Mouse (Mus musculus) gastrocnemius, postnatal 10 days (tissue): ENCODE results near the gene Pde1b. TPM values are rescaled to one million over a fixed set of nuclear protein-coding genes. Genes with fewer than 3 reads are reported as not detected.

ENCODE experiments used
- DNase-seq: peaks from one replicate; pipeline ENCODE4 v3.0.0; 2021; ENCODE audit warnings: mixed read lengths
- total RNA-seq, 2 experiments: library from RNA; stranded (reverse); gene quantifications; 2 replicates each; pipeline ENCODE4 v1.2.3; 2021

Gene Pde1b
- total RNA-seq, 2 experiments from 2014 or later = 1.2 to 2.2 TPM

DNA sequence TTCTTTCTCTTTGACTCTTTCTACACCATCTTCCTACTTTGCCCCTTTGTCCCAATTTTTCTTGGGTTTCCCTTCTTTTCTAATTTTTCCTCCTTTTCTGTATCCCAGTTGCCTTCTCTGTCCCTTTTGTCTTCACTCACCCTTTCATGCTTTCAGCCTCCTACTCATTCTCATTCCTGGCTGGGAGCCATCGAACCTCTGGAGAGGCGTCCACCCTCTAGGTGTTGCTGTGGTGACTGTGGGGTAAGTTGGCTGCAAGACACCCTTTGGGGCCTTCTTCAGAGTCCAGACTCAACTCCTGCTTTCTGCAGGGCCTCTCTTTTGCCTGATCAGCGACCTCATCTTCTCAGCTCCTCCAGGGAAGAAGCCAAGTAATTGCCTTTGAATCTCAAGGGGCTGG lies 6.5 kb downstream of the Pde1b start:
- DNase-seq = no peak

DNA sequence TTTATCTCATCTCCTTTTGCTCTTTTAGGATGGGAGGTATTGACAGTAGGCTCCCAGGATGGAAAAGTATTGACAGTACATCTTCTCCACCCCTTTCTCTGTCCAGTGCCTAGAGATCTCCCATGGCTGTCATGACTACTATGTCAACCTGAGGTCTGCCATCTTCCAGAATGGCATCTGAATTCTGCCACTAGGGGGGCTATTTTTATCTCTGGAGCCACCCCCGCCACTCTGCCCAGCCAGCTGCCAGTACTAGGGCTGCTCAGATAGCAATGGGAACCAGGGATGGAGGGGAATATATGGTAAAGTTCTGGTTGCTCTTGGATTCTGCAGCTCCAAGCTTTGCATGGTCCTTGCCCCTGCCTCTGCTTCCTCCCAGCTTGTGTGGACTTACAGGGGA lies 8.8 kb downstream of the Pde1b start:
- DNase-seq = no peak

DNA sequence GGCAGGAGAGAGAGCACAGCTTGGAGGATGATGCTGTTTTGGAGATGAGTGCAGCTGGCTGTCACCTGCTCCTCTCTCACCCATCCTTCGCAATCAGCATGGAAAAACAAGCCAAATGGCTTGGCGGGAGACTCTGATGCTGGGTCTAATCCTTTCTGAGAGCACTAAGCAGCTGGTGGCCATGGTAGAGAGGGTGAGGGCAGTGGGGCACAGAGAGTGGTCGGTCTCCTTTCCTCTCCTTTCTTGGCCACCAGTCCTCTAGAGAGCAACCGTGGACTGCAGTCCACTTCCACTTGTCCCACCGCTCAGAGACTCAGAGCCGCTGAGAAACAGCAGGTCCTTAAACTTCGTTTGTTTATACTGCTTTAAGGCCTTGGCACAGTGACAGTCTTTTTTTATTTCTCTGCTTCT lies 10.8 kb downstream of the Pde1b start:
- DNase-seq = no peak

DNA sequence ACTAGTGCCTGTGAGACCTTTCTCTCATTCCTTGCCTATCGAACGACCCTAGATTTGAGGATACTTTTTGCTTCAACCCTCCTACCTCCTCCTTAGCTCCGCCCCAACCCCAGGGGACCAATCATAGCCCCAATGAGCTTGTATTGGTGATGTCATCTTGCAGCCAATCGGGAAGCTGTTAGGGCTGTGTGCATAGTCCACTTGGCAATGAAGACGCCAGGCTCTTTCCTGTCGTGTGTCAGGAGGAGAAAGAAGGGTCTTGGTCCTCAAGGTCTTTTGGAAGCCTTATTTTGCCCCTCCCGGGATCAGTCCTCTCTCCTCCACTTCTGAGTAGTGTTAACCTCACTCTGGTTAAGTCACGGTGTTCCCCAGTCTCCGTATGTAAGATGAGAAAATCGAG lies 11.3 kb downstream of the Pde1b start:
- DNase-seq = peak; percentile 62

DNA sequence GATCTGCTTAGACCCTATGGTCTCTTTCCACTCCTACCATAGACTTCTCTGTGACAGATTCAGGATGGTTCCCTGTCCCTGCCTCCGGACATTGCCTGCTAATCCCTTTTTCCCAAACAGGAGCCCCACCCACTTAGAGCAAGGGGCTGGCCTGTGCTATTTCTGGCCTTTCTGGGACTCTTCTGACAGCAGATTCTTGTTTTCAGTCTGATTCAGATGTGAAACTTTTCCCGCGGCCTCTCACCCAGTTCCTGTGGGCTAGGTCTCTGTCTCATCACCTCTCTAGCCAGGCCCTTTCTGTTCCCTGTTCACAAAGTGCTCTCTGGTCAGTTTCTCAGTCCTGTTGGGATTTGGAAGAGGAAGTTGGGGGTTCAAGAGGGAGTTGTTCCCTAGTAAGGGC lies 12.1 kb downstream of the Pde1b start:
- DNase-seq = no peak

DNA sequence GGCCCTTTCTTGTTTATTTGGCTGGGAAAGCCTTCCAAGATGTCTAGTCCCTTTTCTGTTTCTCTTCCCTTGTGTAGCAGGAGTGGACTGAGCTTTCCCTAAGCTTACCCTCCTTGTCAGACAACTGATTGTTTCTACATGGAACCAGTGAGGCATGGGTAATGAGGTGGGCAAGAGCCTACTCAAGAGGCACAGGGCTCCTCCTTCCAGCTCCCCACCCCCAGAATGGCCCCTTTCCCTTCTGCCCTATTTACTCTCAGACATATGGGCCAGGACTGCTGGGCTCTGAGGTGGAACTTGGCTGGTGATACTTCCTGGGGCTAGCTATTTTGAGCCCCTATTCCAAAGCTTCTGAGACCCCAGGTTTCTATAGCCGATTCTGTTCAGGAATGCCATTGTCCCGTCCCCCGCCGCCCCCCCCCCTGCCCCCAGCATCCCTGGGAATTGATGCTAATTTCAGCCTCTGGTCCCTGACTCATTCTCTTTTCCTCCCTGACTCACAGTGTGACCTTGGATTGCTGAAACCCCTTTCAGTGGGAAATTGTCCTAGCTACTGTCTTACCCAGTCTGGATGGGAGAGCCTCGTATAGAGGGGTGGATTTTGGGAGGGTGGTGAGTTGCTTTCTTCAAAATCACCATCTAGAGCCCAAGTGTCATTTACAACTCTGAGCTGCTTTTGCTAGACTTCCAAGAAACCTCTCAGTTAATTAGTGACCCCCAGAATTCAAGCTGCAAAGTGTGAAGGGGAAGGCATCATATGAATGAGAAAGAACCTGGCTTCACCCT lies 16.0 kb downstream of the Pde1b start:
- DNase-seq = no peak

DNA sequence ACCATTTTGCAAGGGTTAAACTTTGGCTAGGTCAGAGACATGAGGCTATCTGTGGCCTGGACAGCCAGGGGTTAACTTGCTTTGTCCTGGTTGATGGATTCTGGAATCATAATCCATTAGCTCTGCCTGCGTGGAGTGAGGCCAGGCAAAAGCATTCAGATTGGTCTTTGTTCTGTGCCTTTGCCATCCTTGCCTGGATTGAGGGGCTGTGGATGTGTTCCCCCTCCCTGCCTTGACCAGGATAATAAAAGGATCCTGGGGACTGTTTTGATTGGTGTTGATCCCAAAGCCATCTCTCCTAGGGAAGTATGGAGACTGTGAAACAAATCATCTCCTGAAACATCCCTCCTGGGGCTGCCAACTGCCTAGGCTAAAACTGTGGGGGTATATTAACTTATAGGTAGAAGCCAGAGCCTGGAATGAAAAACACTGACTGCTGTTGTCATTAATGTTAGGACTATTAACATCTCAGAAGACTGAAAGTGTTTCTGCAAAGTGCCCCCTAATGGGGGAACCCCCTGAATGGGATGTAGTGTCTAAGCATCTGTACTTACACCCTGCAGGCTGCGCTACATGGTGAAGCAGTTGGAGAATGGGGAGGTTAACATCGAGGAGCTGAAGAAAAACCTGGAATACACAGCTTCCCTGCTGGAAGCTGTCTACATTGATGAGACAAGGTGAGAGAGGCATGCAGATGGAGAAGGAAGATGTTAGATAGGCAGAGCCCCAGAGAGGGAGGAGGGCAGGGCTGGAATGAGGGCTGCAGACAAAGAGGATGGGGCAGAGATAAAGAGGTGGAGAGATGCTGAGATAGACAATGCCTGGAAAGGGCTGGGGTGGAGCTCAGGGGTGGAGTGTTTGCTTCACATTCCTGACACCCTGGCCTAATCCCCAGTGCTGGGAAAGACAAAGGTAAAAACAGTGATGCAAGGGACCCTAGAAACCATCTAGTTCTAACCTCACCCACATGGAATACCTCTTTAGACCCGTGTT lies 16.8 kb downstream of the Pde1b start:
- DNase-seq = no peak

DNA sequence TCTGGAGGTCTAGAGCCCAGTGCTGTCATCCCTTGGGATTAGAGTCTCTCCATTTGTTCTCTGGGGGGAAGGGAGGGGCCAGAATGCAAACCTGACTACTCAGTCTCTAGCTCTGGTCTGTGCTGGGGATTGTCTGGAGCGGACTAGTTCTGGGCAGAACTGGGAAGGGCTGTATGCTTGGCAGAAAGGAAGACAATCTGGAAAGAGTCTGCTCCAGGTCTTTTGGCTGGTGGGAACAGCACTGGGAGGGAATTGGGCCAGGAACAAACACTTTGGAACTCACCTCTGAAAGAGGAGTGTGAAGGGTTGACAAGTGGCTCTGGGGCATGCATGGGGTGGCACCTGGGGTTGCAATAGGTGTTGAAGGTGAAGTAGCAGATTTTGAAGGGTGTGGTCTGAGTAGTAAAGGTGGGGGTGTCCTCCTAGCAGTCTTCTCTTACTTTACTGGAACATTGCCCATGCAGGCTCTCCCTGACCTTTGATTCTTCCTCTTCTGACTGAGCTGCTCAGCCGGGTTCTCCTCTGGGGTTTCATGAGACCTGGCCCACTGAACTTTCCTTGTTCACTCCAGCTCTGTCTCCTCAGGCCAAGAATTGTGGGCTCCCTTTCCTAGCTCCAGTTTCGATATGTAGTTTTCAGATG lies 19.7 kb downstream of the Pde1b start:
- DNase-seq = no peak

DNA sequence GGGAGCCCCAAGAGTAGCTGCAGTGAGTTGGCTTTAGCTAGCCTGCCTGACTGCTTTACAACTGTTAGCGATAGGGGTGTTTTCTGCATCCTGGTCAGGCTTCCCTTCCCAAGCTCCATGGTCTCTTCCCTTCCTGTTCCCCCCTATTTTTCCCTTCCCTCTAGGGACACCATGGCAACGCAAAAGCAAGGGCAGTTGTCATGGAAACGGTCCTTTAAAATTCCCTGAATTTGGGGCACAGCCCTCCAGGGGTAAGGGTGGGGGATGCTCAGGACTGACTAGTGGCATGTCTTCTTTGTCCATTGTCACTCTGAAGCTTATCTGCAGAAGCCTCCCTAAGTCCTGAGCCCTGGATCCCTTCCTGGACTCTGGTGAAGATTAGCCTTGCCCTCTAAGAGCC lies 20.3 kb downstream of the Pde1b start:
- no peak for DNase-seq

DNA sequence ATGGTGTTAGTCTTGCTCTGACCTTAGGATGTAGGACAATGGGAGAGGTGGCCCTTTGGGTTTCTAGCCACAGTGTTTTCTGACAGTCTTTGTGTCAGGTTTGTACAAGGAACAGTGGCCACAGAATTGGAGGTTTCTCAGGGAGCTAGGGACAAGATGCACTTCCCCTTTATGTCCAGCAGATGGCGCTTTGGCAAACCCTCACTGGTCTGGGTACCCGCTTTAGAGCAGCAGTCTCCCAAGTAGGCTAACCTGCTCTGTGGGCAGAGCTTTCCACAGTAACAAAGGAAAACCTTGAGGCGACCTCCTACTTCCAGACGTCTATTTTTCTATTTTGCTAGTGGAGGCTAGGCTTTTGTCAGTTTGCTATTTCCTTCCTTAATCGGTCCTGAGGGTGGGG lies 27.5 kb downstream of the Pde1b start:
- peak; percentile 26 for DNase-seq

DNA sequence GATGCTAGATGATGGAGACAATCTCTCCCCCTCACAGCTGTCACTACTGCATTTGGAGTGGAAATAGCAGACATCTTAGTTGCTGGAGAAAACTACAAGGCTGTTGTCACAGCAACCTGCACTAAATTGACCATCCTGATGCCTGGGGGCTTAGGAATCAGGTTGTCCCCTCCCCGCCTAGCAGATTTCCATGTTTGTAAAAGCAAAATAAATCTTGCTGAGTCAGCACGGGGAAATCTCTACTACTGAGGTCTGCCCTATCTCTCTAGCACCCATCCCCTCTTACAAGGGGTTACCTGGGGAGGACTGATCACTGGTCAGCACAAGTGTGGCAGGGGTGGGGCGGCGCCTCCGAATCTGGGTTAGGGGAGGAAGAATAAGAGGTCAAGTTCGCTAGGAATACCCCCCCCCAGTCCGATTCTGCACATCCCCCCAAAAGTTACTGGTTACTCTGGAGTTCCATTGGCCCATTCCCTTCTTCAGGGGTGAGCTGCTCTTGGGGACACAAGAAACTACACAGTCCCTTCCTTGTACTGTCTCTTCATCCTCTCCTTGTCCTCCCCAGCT lies 31.3 kb downstream of the Pde1b start:
- DNase-seq = no peak

DNA sequence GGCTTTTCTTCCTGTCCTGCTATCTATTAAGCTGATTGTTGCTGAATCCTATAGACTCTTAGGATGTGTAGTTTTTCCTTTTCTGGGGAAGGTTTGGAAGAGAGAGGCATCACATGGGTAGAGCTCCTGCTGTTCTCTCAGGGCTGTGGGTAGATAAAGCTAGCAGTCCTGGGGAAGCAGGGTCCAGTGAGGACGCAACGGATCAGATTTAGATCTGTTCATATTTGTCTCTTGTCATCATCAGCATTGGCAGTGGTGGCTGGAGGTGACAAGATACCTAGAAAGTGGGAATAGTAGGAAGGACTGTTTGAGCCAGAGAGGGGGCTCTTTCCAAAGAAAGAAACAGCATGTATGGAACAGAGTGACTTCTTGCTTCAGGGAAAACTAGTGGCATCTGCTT lies 32.2 kb downstream of the Pde1b start:
- DNase-seq = no peak

DNA sequence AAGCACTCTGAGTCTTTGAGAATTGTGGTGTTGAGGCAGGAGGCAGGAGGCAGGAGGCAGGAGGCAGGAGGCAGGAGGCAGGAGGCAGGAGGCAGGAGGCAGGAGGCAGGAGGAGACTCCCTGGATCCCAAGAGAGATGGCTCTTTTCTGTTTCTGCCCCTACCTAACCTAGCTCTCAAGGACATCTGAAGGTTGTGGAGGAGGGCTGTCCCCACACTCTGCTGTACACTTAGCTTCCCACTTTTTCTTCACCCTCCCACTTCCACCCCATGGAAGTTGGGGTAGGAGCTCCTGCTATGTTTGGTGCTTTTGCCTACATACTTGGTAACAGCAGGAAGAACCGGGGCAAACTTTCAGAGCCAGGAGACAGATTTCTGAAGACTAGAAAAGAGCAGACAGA lies 33.0 kb downstream of the Pde1b start:
- no peak for DNase-seq

DNA sequence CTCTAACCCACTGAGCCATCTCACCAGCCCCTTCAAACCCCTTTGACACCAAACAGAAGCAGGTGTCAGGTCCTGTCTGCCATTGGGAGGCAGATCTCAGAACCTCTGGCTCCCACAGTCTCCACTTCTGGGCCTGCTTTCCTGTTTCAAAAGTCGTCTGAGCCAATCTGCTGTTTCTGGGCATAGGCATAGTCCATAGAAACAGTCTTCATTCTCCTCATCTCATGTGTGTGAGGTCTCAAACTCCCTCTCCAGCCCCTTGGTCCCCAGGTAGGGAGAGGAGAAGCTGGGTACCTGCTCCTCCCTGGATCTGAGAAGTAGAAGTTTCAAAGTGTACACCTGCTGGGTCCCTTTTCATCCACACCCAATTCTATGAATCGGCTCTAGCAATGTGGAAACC lies 33.6 kb downstream of the Pde1b start:
- no peak for DNase-seq

DNA sequence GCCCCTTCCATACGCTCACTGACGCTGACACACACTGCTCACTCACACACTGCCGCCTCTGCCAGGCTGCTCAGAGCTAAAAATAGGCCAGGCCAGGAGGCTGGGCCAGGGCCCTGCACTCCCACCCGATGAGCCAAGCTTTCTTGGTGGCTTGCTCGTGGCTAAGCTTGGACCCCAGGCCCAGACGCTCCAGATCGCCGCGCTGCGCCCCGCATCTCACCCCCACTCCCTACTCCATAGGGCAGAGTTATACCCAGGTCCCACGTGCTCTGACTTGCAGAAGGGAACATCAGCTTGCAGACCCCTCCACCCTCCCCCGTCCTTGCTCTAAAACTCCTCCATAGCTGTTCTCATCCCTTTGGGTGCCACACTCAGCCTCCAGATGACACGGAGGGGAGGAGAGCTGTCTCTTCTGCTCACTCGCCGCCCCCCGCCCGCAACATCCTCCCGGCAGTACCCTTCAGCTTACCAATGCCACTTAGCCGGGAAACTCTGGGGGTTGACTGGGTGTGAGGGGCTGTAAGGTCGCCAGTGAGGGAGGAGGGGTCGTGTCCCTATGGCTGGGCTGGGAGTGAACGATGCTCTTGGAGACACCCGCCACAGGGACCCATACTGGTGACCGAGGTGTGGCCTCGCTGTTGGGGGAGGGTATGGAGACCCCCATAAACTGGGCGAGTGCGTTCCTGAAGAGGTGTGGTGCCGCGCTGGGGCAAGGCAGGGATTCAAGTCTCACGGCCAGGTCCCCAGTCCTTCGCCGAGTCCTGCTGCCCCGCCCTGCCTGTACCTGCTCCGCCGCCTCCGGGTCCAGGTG lies 34.4 kb downstream of the Pde1b start:
- no peak for DNase-seq

DNA sequence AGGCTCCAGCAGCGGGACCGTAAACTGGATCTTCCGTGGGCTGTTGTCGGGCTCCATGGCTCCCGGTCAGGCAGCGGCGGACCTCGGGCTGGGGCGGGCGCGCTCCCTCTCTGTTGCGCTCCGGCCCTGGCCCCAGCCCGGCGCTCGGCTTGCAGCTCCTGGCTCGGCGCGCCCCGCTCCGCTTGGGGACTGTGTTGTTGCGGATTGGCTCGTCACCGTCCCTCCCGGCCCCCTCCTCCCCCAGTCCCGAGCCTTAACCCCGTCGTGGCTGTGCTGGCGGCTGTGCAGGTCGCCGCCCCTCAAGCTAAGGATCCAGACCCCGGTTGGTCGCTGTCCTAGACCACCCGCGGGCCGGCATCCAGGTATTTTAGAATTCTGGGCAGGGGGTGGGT lies 35.0 kb downstream of the Pde1b start, which contains the start of gene Ppp1r1a:
TSS of gene Ppp1r1a (minus strand) at position 182 of the 392 bp plus-strand sequence.
- peak; percentile 70 for DNase-seq

DNA sequence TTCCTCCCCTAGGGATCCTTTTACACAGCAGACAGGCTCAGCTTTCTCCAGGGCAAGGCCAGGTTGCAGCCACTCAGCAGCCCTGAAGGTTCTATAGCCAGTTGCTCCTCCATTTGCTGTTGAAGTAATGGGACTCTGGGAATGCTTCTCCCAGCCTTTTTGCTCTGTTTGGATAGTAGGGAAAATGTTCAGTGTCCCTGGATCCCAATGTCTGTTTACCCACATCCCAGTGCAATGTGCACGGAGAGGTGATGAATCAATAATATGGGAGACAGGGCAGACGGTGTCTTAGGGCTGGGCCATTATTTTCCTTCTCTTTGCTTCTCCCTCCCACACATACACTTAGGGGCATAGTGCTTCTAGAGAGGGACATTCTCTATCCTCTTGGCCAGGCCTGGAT lies 36.4 kb downstream of the Pde1b start:
- DNase-seq = no peak

DNA sequence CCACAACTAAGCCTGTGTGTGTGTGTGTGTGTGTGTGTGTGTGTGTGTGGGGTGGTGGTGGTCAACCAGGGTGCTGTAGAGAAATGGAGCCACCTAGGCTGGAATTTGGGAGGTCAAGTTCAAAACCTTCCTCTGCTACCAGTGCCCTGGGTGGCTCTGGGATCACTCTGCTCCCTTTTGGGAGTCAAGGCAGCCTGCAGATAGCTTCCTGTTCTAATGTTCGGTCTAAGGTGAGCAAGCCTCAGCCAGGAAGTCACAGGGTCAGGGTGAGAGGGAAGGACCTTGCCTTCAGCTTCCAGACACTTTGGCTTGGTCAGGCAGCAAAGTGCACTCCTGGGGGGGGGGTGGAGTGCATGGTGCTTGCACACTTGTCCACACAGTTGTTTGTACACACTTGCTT lies 37.8 kb downstream of the Pde1b start:
- no peak for DNase-seq

DNA sequence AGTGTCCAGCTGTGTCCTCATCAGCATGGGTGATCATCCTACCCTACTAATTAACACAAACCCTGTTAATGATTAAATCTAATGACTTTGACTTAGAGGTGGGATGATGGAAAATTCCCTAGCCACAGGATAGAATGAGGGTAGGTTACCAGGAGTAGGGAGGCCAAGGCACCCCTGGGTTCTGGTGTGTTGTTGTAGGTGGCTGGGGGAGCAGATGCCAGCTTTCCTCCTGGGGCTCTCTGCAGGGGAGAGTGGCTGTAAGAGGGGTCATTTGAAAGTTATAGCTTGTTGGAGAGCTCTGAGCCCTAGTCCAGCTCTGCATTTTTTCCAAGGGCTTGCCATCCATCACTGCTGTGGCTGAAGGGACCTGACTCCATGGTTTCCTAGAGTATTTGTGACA lies 39.7 kb downstream of the Pde1b start:
- DNase-seq = no peak

DNA sequence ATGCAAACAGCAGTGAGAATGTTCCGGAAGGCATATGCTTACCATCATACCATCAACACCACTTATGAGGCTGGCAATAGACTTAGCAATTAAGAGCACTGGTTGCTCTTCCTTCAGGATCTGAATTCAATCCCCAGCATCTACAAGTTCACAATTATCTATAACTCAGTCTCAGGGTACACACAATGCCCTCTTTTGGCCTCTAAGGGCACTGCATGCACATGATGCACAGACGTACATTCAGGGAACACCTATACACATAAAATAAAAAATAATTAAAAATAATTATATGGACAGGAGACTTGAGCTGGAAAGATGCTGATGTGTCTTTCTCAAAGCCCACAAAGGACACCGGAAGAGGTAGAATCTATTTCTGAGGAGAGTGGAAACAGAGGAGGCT lies 45.1 kb downstream of the Pde1b start:
- DNase-seq = no peak

DNA sequence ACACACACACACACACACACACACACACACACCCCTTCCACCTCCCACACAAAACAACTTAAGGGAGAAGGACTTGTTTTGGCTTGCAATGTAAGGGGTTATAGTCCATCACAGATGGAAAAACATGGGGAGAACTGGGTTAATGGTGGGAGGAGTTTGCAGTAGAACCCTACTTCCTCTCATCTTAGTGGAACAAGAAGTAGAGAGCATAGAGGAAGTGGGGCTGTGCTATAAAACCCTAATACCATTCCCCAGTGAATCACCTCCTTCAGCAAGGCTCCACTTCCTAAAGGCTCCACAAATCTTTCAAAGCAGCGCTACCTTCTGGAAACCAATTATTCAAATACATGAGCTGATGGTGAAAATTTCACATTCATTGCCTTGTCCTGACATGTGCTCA lies 46.6 kb downstream of the Pde1b start:
- DNase-seq = no peak

DNA sequence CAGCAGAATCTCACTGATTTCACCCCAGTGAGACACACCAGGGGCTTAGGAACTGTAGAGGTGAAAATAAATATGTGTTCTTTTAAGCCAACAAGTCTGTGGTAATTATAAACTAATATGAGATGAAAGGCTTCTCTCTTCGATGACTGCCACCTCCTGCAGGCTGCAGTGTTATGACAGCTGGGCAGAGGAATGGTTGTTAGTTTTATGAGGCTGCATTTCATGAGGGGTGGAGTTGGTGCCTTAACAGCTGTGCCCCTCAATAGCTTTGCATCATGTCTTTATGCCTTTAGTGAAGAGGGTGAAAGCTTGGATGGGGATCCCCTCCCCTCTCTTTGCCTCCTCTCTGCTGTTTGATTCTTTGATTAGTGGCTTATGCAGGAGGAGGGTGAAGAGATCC lies 48.2 kb downstream of the Pde1b start:
- DNase-seq = no peak
